Mouse (Mus musculus) hindbrain, postnatal 0 days (tissue): ENCODE data around the gene Apol10b. TPM values are rescaled to one million over a fixed set of nuclear protein-coding genes. Genes with fewer than 3 reads are reported as not detected.
"Not testable (repeated sequence)": the region's sequence is repeated elsewhere in the genome, so short reads cannot be mapped to it uniquely, and the experiment has no call there.

Source experiments
- ATAC-seq: fragments of 200-750 bp; cut with Nextera tagmentation; 2 replicates; pipeline ENCODE4 v1.8.0; 2017; ENCODE audit warnings: mild to moderate bottlenecking, moderate TSS enrichment, moderate library complexity
- DNase-seq: peaks from one replicate; pipeline ENCODE4 v3.0.0-alpha.2; 2015; ENCODE audit warnings: low spot score
- H3K27ac ChIP-seq: fragments of 300-500 bp; sonication (generic); 2 replicates; pipeline ENCODE4 v1.5.1; 2014; ENCODE audit warnings: mild to moderate bottlenecking
- H3K27me3 ChIP-seq: fragments of 300-500 bp; sonication (generic); 2 replicates; pipeline ENCODE4 v1.6.1; 2014; ENCODE audit warnings: low read length, mixed read lengths; ENCODE audit not compliant: insufficient read depth
- H3K36me3 ChIP-seq: fragments of 300-500 bp; sonication (generic); 2 replicates; pipeline ENCODE4 v1.6.1; 2014; ENCODE audit warnings: low read length, mixed read lengths; ENCODE audit not compliant: insufficient read depth
- H3K4me1 ChIP-seq: fragments of 300-500 bp; sonication (generic); 2 replicates; pipeline ENCODE4 v1.6.1; 2014; ENCODE audit warnings: antibody characterized with exemption, low read length, mixed read lengths; ENCODE audit not compliant: insufficient read depth
- H3K4me2 ChIP-seq: fragments of 300-500 bp; sonication (generic); 2 replicates; pipeline ENCODE4 v1.6.1; 2014; ENCODE audit warnings: low read depth, mild to moderate bottlenecking, low read length, moderate library complexity, mixed read lengths
- H3K4me3 ChIP-seq: fragments of 300-500 bp; sonication (generic); 2 replicates; pipeline ENCODE4 v1.5.1; 2014; ENCODE audit warnings: low read length
- H3K9ac ChIP-seq: fragments of 300-500 bp; sonication (generic); replicated peaks from 2 replicates; pipeline ENCODE4 v1.6.1; 2014; ENCODE audit warnings: mild to moderate bottlenecking, low read length, moderate library complexity, mixed read lengths
- H3K9me3 ChIP-seq: fragments of 300-500 bp; sonication (generic); 2 replicates; pipeline ENCODE4 v1.6.1; 2016; ENCODE audit warnings: low read length, mixed read lengths
- CTCF ChIP-seq: IDR thresholded peaks from 2 replicates; pipeline ENCODE4 v1.5.1; 2016; ENCODE audit warnings: antibody characterized with exemption, control low read depth, low read depth
- WGBS: fragments of 180-500 bp; shearing (Covaris S2); extraction: QIAGEN DNeasy Blood & Tissue Kit; methylation state at CpG from one replicate; pipeline ENCODE4 v1.1.7; 2014; 5-methylcytosine and 5-hydroxymethylcytosine counted together
- polyA plus RNA-seq: library from polyadenylated mRNA; unstranded; fragments of >200 nt; fragmentation: Nextera tagmentation; extraction: Ambion mirVana; gene quantifications from 2 replicates; pipeline ENCODE4 v1.2.1, GENCODE M21; 2015
- total RNA-seq: library from RNA; depleted of rRNA; stranded (reverse); fragments of >200 nt; gene quantifications from 2 replicates; pipeline ENCODE4 v1.2.3, GENCODE M21; 2014; rRNA removed

The Apol10b gene
- total RNA-seq (not detected in 2 replicates), polyA plus RNA-seq (0.08 TPM in 1 of 2 replicates, not detected in the other)

DNA sequence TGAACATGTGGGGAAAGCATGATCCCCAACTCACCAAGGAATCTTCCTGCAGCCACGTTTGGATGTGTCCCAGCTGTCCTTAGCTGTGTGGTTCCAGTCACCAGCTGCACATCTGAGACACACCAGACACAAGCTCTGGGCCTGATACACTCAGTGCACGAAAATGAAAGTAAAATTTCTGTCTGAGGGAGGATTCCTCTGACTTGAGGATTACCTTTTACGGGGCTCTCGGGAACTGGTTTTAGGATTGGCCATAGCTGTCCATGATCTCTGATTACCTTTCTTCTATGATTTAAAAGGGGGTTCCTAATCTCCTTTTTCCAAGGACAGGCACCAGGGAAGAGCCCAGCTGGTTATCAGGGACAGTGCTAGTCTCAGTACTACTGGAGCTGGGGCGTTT, at the start of gene Apol10b:
Gene Apol10b, minus strand, starts transcription at position 165 of the 400 bp plus-strand sequence.
- TF ChIP-seq CTCF = no peak
- 71% methylated on average over 5 of the region's 5 CpGs for WGBS
- DNase-seq = no peak

DNA sequence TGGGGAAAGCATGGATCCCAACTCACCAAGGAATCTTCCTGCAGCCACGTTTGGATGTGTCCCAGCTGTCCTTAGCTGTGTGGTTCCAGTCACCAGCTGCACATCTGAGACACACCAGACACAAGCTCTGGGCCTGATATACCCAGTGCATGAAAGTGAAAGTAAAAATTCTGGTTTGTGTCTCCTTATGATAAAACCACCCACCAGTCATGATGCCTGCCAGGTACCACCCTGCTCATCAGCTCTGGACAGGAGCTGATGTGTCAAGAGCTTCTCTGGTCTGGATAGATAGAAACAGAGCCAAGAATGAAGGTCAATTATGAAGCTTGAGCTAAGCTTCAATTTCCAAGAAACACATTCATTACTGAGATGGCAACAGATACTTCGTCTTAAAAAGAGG, 47.3 kb upstream of the Apol10b start, which contains the start of gene Apol11b:
Gene Apol11b, minus strand, starts transcription at position 111 of the 400 bp plus-strand sequence.
- H3K36me3 ChIP-seq, DNase-seq, H3K27me3 ChIP-seq, H3K4me1 ChIP-seq, H3K4me3 ChIP-seq, ATAC-seq, H3K27ac ChIP-seq, H3K4me2 ChIP-seq, H3K9ac ChIP-seq, H3K9me3 ChIP-seq: not testable (repeated sequence)
- 80% methylated on average over 2 of the region's 2 CpGs for WGBS

More for the DNA sequence above, at the start of gene Apol10b:
- Histone ChIP-seq H3K27ac (no peak within 1 kb of the TSS), H3K4me1 (no peaks in the 10 kb centered on the region), H3K9me3 (no peaks in the 10 kb centered on the region), H3K36me3 (no peaks in the 10 kb centered on the region), H3K9ac (no peak within 1 kb of the TSS), H3K27me3 (no peaks in the 10 kb centered on the region), H3K4me2 (no peak within 1 kb of the TSS), H3K4me3 (no peak within 1 kb of the TSS)
- ATAC-seq = no peak

DNA sequence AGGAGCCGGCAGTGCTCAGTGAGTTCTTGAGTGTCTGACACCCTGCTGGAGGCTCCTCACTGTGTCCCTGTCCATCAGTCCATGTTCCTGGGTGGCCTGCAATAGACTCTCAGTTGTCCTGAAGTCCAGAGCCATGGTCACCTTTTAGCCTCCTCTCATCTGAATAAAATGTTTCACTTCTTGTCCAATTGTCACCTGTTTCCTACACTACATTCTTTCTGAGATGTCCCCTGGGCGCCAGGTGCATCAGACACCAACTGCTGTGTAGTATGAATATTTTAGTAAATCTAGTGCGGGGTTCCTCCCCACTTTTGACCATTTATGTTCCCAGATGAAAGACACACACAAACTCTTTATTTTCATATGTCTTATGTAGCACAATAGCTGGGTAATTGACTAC, 33.9 kb upstream of the Apol10b start:
- ATAC-seq, H3K27me3 ChIP-seq: not testable (repeated sequence)
- WGBS = 78% methylated on average over 3 of the region's 3 CpGs

DNA sequence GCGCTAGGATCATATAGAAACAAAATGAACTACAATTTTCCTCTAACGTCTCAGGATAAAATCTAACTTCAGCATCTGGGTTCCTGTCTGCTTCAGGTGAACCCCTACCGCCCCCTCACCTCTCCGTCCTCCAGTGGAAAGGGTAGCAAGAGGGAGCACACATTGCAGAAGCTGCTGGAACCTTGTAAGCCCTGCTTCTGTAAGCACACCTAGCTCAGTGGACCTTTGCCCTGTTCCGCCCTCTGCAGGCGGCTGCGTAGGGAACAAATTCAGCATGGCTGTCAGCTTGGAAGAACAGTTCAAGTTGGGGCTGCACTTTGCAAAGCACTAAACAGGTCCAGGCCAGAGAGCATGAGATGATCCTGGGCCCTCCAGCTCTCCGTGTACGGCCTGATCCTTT, 32.7 kb upstream of the Apol10b start:
- not testable (repeated sequence) for H3K4me1 ChIP-seq, H3K9ac ChIP-seq, H3K4me2 ChIP-seq, DNase-seq, H3K9me3 ChIP-seq, H3K36me3 ChIP-seq, H3K4me3 ChIP-seq, H3K27ac ChIP-seq, ATAC-seq, H3K27me3 ChIP-seq
- 63% methylated on average over 9 of the region's 9 CpGs for WGBS

More for the DNA sequence above, 33.9 kb upstream of the Apol10b start:
- not testable (repeated sequence) for H3K4me1 ChIP-seq, H3K27ac ChIP-seq, DNase-seq, H3K36me3 ChIP-seq, H3K4me2 ChIP-seq, H3K9ac ChIP-seq, H3K4me3 ChIP-seq, H3K9me3 ChIP-seq

DNA sequence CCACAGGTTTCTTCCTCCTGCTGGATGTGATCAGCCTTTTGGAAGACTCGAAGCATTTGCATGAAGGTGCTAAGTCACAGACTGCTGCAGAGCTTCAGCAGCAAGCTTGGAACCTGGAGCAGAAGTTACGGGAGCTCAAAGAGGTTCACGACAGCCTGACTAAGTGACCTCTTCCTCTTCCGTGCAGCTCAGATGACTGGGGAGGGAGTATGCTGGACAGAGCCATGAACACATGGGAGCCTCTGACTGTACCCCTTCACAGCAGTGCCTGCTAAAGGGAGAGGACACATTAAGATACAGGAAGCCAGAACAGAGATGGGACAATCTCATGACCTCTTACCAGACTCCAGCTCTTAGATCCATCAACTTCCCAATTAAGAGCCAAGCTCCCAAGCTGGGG, 30.5 kb upstream of the Apol10b start:
- not testable (repeated sequence) for H3K4me3 ChIP-seq, H3K4me2 ChIP-seq, H3K27ac ChIP-seq, H3K27me3 ChIP-seq, ATAC-seq, H3K4me1 ChIP-seq, H3K36me3 ChIP-seq, DNase-seq, H3K9ac ChIP-seq, H3K9me3 ChIP-seq
- WGBS = 88% methylated on average over 4 of the region's 4 CpGs

DNA sequence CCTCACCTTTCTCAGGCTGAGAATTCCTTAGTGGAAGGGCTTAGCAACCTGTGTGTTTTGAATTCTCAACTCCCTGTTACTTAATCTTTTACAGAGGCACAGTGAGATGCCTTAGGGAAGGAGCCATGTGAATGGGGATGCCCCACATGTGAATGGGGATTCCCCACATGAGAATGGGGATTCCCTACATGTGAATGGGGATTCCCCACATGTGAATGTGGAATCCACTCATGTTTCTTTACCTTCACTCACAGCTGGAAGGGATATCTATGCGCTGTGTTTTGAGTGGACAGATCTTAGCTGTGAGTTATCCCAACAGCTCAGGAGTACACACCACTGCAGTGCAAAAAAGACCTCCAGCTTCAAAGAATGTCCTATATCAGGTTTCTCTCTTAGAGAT, 28.8 kb upstream of the Apol10b start:
- no peak overlapping the region for H3K27ac ChIP-seq
- WGBS = 91% methylated on average over 1 of the region's 1 CpGs

DNA sequence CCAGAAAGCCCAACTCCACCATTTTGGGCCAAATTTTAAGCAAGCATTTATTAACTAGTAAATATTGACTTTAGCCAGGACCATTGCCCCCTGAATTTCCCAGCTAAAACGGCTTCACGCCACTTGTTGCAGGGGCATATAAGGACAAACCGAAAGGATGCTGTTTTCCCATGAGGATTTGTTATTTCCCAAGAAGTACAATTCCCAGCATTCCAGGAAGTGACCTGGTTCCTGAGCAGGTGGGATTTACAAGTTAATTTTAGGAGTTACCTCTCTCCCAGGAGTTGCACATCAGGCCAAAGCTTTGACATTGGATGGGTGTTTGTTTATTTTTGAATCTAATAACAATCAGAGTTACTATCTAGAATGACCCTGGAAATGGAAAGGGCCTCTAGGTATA, 10.1 kb upstream of the Apol10b start:
- 95% methylated on average over 3 of the region's 3 CpGs for WGBS
- no peak for TF ChIP-seq CTCF
- Histone ChIP-seq H3K4me1 (no peaks in the 10 kb centered on the region), H3K9ac (no peak overlapping the region), H3K4me2 (no peak overlapping the region), H3K36me3 (no peaks in the 10 kb centered on the region), H3K4me3 (no peak overlapping the region), H3K27ac (no peak overlapping the region), H3K9me3 (no peaks in the 10 kb centered on the region), H3K27me3 (no peaks in the 10 kb centered on the region)
- DNase-seq = no peak
- no peak for ATAC-seq

More for the DNA sequence above, 28.8 kb upstream of the Apol10b start:
- DNase-seq = no peak
- Histone ChIP-seq H3K4me2 (no peak overlapping the region), H3K27me3 (no peaks in the 10 kb centered on the region), H3K4me1 (no peaks in the 10 kb centered on the region), H3K9me3 (no peaks in the 10 kb centered on the region), H3K36me3 (no peaks in the 10 kb centered on the region), H3K4me3 (no peak overlapping the region), H3K9ac (no peak overlapping the region)
- no peak for ATAC-seq
- no peak for TF ChIP-seq CTCF
